Mouse (Mus musculus): ENCODE data around the gene Btbd9.

GRCm38 (mm10) chr17:30467566-30468213 lies 108.6 kb downstream of the Btbd9 start:
- TF ChIP-seq POLR2A (IDR thresholded peaks at IDR 0.05; ENCODE audit: low read depth, low read length): no peak
- TF ChIP-seq CTCF (IDR thresholded peaks at IDR 0.05; ENCODE audit: extremely low read depth, insufficient read depth, insufficient read length, insufficient replicate concordance): no peak
